Mouse (Mus musculus) gastrocnemius, postnatal 10 days (tissue): Measurements from ENCODE around the gene Gm2431. TPM values are rescaled to one million over a fixed set of nuclear protein-coding genes. Genes with fewer than 3 reads are reported as not detected.

Experiments
- total RNA-seq, 2 experiments: library from RNA; stranded (reverse); gene quantifications; 2 replicates each; pipeline ENCODE4 v1.2.3; 2021

Gene Gm2431
- total RNA-seq, 2 experiments from 2014 or later, result not detected

Other genes starting within 250 kb of the Gm2431 start
- gene Mob2, start 197.3 kb downstream of the Gm2431 start, total RNA-seq, result 10 to 100 TPM; 30.1 to 36.7 TPM
- 10 to 100 TPM; 16.8 to 17.3 TPM for gene Dusp8, start 162.5 kb downstream of the Gm2431 start, total RNA-seq
- not detected for gene Gm45618, start 137.6 kb downstream of the Gm2431 start, total RNA-seq
- gene Gm39115, start 122.3 kb downstream of the Gm2431 start, total RNA-seq, result not detected
- gene Gm45337, start 113.7 kb downstream of the Gm2431 start, total RNA-seq, result not detected
- gene Gm29735, start 101.2 kb downstream of the Gm2431 start, total RNA-seq, result not detected
- not detected for gene Gm4553, start 92.6 kb downstream of the Gm2431 start, total RNA-seq
- gene Krtap5-2, start 82.3 kb downstream of the Gm2431 start, total RNA-seq, result not detected
- gene Gm10153, start 68.0 kb downstream of the Gm2431 start, total RNA-seq, result not detected
- not detected for gene Krtap5-3, start 57.0 kb downstream of the Gm2431 start, total RNA-seq
- gene Gm7579, start 46.5 kb downstream of the Gm2431 start, total RNA-seq, result not detected
- gene Krtap5-5, start 28.4 kb downstream of the Gm2431 start, total RNA-seq, result not detected
- not detected for gene Gm40460, start 17.3 kb downstream of the Gm2431 start, total RNA-seq
- gene Gm4559, start 16.0 kb upstream of the Gm2431 start, total RNA-seq, result not detected
- not detected for gene Krtap5-1, start 38.8 kb upstream of the Gm2431 start, total RNA-seq
- not detected for gene Krtap5-4, start 45.2 kb upstream of the Gm2431 start, total RNA-seq
- 1 to 10 TPM; 3.3 to 4.8 TPM for gene Ifitm10, start 115.4 kb upstream of the Gm2431 start, total RNA-seq
- gene Gm49369, start 124.3 kb upstream of the Gm2431 start, total RNA-seq, result 1 to 10 TPM in 1 of 2 experiments, not detected in 1; 1.0 TPM
- 100 to 1,000 TPM; 249 to 254 TPM for gene Ctsd, start 129.7 kb upstream of the Gm2431 start, total RNA-seq
- gene Syt8, start 176.5 kb upstream of the Gm2431 start, total RNA-seq, result under 1 TPM in 1 of 2 experiments, not detected in 1; 0.36 TPM
- gene Tnni2, start 183.5 kb upstream of the Gm2431 start, total RNA-seq, result over 10,000 TPM; 11,296 to 12,937 TPM
- gene Lsp1, start 202.5 kb upstream of the Gm2431 start, total RNA-seq, result 10 to 100 TPM; 14.4 to 24.4 TPM
- over 10,000 TPM; 17,146 to 18,824 TPM for gene Tnnt3, start 240.5 kb upstream of the Gm2431 start, total RNA-seq